Mouse (Mus musculus) G1E (cell line): Measurements from ENCODE around the gene St8sia1. TPM values are rescaled to one million over a fixed set of nuclear protein-coding genes. Genes with fewer than 3 reads are reported as not detected.

Source experiments
- ATAC-seq: 2 replicates; pipeline ENCODE4 v1.8.0; 2016; ENCODE audit warnings: mild to moderate bottlenecking; ENCODE audit not compliant: insufficient number of reproducible peaks, poor library complexity, low FRiP score, severe bottlenecking; ENCODE audit errors: extremely low read depth
- DNase-seq: peaks from one replicate; pipeline ENCODE4 v3.0.0; 2012; ENCODE audit warnings: low spot score
- H3K27me3 ChIP-seq: 2 replicates; pipeline ENCODE4 v1.6.1; 2012; ENCODE audit warnings: mild to moderate bottlenecking, low read length, inconsistent platforms; ENCODE audit not compliant: insufficient read depth
- H3K36me3 ChIP-seq: replicated peaks from 2 replicates; pipeline ENCODE3; 2012; ENCODE audit warnings: mild to moderate bottlenecking, inconsistent platforms
- H3K4me1 ChIP-seq: 2 replicates; pipeline ENCODE4 v1.6.1; 2012; ENCODE audit warnings: low read depth, low read length, inconsistent platforms, mixed read lengths; ENCODE audit not compliant: insufficient read depth
- H3K4me3 ChIP-seq: 2 replicates; pipeline ENCODE4 v1.5.1; 2012; ENCODE audit warnings: low read depth, mild to moderate bottlenecking, inconsistent platforms, low read length, moderate library complexity, mixed read lengths
- H3K9me3 ChIP-seq: replicated peaks from 2 replicates; pipeline ENCODE4 v1.6.1; 2012; ENCODE audit warnings: inconsistent platforms
- CTCF ChIP-seq: IDR thresholded peaks from 2 replicates; pipeline ENCODE4 v1.5.1; 2012; ENCODE audit warnings: low read depth, low read length, inconsistent platforms, mixed read lengths
- GATA1 ChIP-seq: IDR thresholded peaks from 2 replicates; pipeline ENCODE4 v1.6.1; 2012; ENCODE audit warnings: borderline replicate concordance, low read length, inconsistent platforms, mixed read lengths
- GATA2 ChIP-seq: IDR thresholded peaks from 2 replicates; pipeline ENCODE4 v1.6.1; 2012; ENCODE audit warnings: low read depth, low read length, inconsistent platforms, borderline replicate concordance
- POLR2AphosphoS5 ChIP-seq: IDR thresholded peaks from 2 replicates; pipeline ENCODE4 v1.6.1; 2012; ENCODE audit warnings: low read depth, low read length, inconsistent platforms; ENCODE audit not compliant: insufficient replicate concordance
- TAL1 ChIP-seq: conservative IDR thresholded peaks from 2 replicates; pipeline ENCODE4 v1.6.1; 2012; ENCODE audit warnings: low read depth, low read length, inconsistent platforms, mixed read lengths
- polyA plus RNA-seq: library from polyadenylated mRNA; stranded (reverse); fragments of >175 nt; gene quantifications from 2 replicates; pipeline ENCODE4 v1.2.3, GENCODE M21; 2012
- total RNA-seq, 2 experiments: library from RNA; stranded (forward) in 1 of 2; stranded (reverse) in 1 of 2; fragments of 200-1000 nt in 1 of 2; fragments of >200 nt in 1 of 2; fragmentation: Nextera tagmentation in 1 of 2; gene quantifications; 2 replicates each; pipeline ENCODE4 v1.2.3; 2014 to 2017

The St8sia1 gene
- total and polyA plus RNA-seq, 3 experiments = 0.11 TPM; not detected in 2

DNA sequence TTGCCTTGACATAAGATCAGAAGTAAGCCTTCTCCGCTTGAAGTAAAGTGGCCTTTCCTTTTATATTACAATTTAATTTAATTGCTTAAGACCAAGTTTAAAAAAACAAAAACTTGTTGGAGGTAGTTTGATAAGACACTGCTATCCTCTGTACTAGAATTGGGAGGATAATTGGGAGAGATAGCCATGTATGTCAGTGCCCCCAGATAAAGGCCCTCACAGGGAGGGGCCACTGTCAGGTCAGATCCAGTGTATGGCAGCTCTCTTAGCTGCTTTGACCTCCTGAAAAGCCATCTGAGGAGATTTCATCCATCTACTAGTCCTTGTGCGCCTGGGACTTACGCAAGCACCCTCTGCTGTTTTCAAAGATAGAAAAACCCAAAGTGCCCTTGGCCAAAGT, 9.0 kb downstream of the St8sia1 start:
- H3K36me3 ChIP-seq = no peaks in the 10 kb centered on the region
- H3K9me3 ChIP-seq = no peaks in the 10 kb centered on the region
- ATAC-seq = no peak
- no peak for DNase-seq
- peaks cover 4% of the 10 kb centered on the region for H3K27me3 ChIP-seq
- no peaks in the 10 kb centered on the region; the same call in 1 of the 2 replicates for H3K4me1 ChIP-seq
- TF ChIP-seq GATA2 (no peak), POLR2AphosphoS5 (no peak), TAL1 (no peak), GATA1 (no peak), CTCF (no peak)
- no peak overlapping the region for H3K4me3 ChIP-seq

DNA sequence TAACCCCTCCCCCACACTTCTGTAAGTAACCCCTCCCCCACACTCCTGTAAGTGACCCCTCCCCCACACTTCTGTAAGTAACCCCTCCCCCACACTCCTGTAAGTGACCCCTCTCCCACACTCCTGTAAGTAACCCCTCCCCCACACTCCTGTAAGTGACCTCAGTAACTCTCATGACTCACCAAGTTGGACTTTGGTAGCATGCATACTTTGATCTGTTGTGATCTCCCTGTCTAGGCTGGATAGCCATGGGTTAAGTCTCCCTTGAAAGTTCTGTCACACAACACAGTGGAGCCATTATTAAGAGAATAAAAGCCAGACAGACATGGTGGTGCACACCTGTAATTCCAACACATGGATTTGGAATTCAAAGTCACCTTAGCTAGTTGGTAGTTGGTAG, 11.1 kb downstream of the St8sia1 start:
- Histone ChIP-seq H3K4me3 (no peak overlapping the region), H3K27me3 (no peaks in the 10 kb centered on the region), H3K36me3 (no peaks in the 10 kb centered on the region), H3K4me1 (no peaks in the 10 kb centered on the region; the same call in 1 of the 2 replicates), H3K9me3 (no peaks in the 10 kb centered on the region)
- DNase-seq (no peak), ATAC-seq (no peak)
- no peak for TF ChIP-seq POLR2AphosphoS5
- no peak for TF ChIP-seq GATA2
- TF ChIP-seq CTCF = no peak
- TF ChIP-seq TAL1 = no peak
- no peak for TF ChIP-seq GATA1

DNA sequence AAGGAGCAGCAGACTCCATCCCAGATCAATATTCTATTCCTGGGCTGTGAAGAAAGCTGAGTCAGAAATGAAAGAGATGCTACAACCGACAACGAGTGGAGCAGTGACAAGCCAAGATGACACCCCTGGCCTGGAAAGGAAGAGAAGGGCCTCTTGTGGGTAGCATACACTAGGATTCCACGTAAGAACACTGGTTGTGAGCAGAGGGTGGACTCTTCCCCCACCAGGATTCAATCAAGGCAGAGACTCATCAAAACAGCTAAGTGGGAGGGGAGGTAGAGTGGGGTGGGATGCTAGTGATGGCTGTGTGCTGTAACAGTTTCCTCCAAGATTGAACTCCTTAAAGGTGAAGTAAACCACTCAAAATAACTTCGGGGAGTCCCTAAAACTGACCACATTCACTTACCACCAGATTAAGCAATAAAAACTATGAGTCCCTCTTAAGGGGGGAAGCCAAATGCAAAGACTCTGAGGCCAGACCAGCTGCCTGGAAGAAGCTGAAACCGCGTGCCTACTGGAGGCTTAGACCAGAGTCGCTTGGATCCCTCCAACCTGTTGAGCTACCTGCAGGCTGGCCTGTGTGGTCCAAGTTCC, 11.8 kb downstream of the St8sia1 start:
- Histone ChIP-seq H3K9me3 (no peaks in the 10 kb centered on the region), H3K4me3 (no peak overlapping the region), H3K36me3 (no peaks in the 10 kb centered on the region), H3K27me3 (no peaks in the 10 kb centered on the region), H3K4me1 (no peaks in the 10 kb centered on the region; the same call in 1 of the 2 replicates)
- no peak for DNase-seq
- no peak for ATAC-seq
- TF ChIP-seq CTCF (no peak), GATA1 (no peak), GATA2 (no peak), TAL1 (no peak), POLR2AphosphoS5 (no peak)

DNA sequence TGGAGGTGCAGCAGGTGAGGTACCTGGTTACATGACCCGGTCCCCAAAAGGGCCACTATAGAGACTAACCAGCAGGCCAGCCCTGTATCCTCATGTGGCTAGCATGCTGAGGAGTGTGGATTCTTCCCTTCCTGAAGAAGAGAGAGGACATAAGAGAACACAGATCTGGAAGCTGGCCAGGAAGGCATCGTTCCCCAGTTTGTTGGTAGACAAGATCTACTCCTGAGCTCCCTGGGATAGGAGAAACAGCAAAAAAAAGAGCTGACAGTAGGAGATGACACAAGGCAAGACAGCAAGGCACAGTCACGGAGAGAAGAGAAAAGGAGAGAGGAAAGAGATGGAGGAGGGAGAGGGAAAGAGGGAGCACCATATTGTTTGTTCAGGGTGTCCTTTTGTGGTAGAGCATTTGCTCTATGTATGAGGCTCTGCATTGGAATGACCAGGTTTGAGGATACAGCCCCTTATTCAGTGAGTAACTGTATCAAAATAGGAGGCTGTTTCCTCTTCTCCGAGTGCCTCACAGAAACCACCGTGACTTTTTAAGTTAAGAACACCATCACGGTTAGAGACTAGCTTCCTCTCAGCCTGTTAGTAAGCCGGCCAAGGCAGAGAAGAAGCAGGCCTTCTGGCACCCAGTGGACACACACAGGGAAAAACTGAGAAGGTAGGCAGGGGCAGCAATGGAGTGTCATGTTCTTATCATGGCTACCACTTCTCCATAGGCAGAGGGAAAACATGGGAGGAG, 12.5 kb downstream of the St8sia1 start:
- no peak overlapping the region for H3K4me3 ChIP-seq
- DNase-seq (no peak), ATAC-seq (no peak)
- H3K36me3 ChIP-seq = no peaks in the 10 kb centered on the region
- no peaks in the 10 kb centered on the region for H3K27me3 ChIP-seq
- peaks cover 4% of the 10 kb centered on the region; the same call in 1 of the 2 replicates for H3K4me1 ChIP-seq
- H3K9me3 ChIP-seq = no peaks in the 10 kb centered on the region
- TF ChIP-seq TAL1 (no peak), POLR2AphosphoS5 (no peak), CTCF (no peak), GATA2 (no peak), GATA1 (no peak)

DNA sequence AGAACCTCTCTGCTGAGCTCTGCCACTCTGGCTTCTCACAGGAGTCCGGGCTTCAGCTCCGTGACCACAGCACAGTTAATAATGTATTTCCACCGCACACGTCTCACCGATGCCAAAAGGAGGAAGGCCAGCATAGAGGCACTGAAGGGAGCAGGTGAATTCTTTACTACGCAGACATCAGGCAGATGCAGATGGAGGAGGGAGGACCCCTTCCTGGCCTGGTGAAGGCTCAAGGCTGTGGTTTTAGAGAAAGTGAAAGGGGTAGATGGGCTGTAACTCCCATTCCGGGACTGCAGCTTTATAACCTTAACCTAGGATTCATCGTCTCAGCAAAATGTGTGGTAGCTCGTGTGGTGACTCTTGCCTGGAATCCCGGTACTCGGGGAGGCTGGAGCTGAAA, 13.9 kb downstream of the St8sia1 start:
- TF ChIP-seq POLR2AphosphoS5 (no peak), GATA2 (no peak), TAL1 (no peak), GATA1 (no peak), CTCF (no peak)
- Histone ChIP-seq H3K36me3 (no peaks in the 10 kb centered on the region), H3K4me1 (peaks cover 4% of the 10 kb centered on the region; the same call in 1 of the 2 replicates), H3K4me3 (no peak overlapping the region), H3K27me3 (no peaks in the 10 kb centered on the region), H3K9me3 (no peaks in the 10 kb centered on the region)
- DNase-seq (no peak), ATAC-seq (no peak)

DNA sequence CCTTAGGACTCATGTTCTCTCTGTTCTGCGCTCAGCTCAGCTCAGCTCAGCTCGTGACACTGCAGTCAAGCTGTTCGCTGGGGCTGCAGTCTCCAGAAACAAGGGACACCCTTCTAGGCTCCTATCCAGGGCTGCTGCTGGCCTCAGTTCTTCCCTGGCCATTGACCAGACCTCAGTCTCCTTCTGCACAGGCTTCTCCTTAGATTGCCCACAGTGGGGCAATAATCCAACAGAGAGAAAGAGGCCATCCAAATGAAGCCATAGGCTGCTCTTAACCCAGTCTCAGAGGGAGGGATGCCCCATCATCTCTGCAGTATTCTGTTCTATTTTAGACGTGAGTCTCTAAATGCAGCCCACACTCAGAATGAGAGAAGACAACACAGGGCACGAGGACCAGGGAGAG, 15.3 kb downstream of the St8sia1 start:
- ATAC-seq (no peak), DNase-seq (no peak)
- TF ChIP-seq CTCF (no peak), TAL1 (no peak), GATA1 (no peak), GATA2 (no peak), POLR2AphosphoS5 (no peak)
- Histone ChIP-seq H3K4me3 (no peak overlapping the region), H3K36me3 (no peaks in the 10 kb centered on the region), H3K27me3 (no peaks in the 10 kb centered on the region), H3K9me3 (0 out of 2 replicates have a peak, but pooled peaks cover 2% of the 10 kb centered on the region), H3K4me1 (peaks cover 8% of the 10 kb centered on the region; the same call in 1 of the 2 replicates)
